Mouse (Mus musculus) Patski (cell line): ENCODE results near the gene Rgl2. TPM values are rescaled to one million over a fixed set of nuclear protein-coding genes. Genes with fewer than 3 reads are reported as not detected.
A peak's percentile ranks its signal among the peaks of the same experiment; 100 is the strongest.
"Not testable (repeated sequence)": the region's sequence is repeated elsewhere in the genome, so short reads cannot be mapped to it uniquely, and the experiment has no call there.

Experiments used
- ATAC-seq: fragments of 100-300 bp; one replicate; pipeline ENCODE4 v1.8.0; 2021
- CTCF ChIA-PET: fragments of 350-600 bp; sonication (Branson Sonifier 250); formaldehyde crosslinking; loops from one replicate; lab custom pipeline; 2022; ENCODE audit warnings: inconsistent platforms; lab: Charles Lee
- POLR2A ChIA-PET: fragments of 350-600 bp; sonication (Branson Sonifier 250); formaldehyde crosslinking; loops from one replicate; lab custom pipeline; 2022; ENCODE audit warnings: antibody characterized with exemption, inconsistent platforms; lab: Charles Lee
- DNase-seq: peaks from one replicate; pipeline ENCODE4 v3.0.0-alpha.2; 2011; ENCODE audit warnings: low read depth, low spot score
- H3K27me3 ChIP-seq: fragments of 371-371 bp; one replicate; pipeline ENCODE4 v1.5.1; 2021
- CTCF ChIP-seq: fragments of 100-300 bp; IDR thresholded peaks from one replicate; pipeline ENCODE4 v1.5.1; 2021
- in situ Hi-C: fragments of 300-500 bp; cut with MboI; formaldehyde crosslinking; loops from 3 replicates; pipeline ENCODE4 v1.11.1; 2018; ENCODE audit warnings: low pct_unique_long_range_greater_than_20kb, mixed read lengths
- polyA plus RNA-seq: library from polyadenylated mRNA; unstranded; gene quantifications from one replicate; pipeline ENCODE4 v1.2.3, GENCODE M21; 2021

Rgl2 gene
- polyA plus RNA-seq, 1 experiment from 2014 or later: 59.6 TPM

DNA sequence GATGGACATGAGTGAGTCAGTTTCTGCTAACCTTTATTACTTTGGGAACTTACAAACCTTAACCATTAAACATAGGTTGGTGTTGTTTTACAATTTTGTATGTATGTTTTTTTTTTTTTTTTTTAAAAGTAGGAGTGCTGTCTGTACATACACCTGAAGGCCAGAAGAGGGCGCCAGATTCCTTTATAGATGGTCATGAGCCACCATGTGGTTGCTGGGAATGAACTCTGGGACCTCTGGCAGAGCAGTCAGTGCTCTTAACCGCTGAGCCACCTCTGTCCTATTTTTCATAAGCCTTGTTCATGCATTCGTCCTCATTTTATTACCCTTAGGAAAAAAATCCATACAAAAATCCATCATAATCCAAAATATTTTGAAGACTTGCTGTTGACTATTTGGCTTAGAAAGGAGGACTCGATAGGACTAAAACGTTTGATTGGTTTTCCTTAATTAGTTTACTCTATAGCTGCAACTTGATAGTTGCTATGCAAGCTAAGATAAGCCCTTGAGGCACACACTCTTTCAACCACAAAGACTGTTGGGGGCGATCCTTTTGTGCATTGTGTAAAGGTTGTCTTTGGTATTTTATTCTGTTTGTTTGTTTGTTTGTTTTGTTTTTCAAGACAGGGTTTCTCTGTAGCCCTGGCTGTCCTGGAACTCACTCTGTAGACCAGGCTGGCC, 32.1 kb upstream of the Rgl2 start:
- ChIA-PET CTCF (interaction anchor here (0.6 to 5.6 kb wide), 6 partner anchors 11 to 43 kb away, joined by 3 to 38 read pairs (median 4); partner anchors contain the start of genes Daxx, Pfdn6 and Wdr46), POLR2A (interaction anchor here (1.0 kb wide), 1 partner anchor 11 kb away, joined by 4 read pairs; no protein-coding TSS in a partner anchor)
- DNase-seq (no peak), ATAC-seq (no peak)
- in situ Hi-C loops: no loop called here
- H3K27me3 ChIP-seq: no peaks in the 10 kb centered on the region
- peak; percentile 78 for TF ChIP-seq CTCF

DNA sequence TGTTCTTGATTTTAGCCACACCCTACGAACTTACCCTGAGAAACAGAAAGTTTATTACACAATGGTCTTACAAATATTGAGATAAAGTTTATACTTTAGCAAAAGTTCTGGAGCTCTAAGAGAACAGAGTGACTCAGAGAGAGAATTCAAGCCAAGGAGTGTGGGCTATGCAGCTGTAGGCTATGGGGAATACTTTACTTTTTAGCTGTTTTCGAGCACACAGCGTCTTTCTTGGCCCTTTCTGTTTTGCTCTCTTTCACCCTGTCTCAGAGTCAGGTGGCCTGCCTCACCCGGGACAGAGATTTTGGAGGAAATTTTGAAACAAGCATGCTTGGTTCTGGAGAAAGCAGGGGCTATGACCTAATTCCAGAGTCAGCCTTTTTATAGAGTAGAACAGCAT, 31.1 kb upstream of the Rgl2 start:
- CTCF ChIA-PET: interaction anchor here (0.8 to 5.6 kb wide), 5 partner anchors 10 to 42 kb away, joined by 3 to 38 read pairs (median 4); partner anchors contain the start of genes Daxx, Pfdn6 and Wdr46
- in situ Hi-C loops, DNase-seq, ATAC-seq, H3K27me3 ChIP-seq: not testable (repeated sequence)
- POLR2A ChIA-PET: interaction anchor here (1.0 kb wide), 1 partner anchor 10 kb away, joined by 4 read pairs; no protein-coding TSS in a partner anchor

DNA sequence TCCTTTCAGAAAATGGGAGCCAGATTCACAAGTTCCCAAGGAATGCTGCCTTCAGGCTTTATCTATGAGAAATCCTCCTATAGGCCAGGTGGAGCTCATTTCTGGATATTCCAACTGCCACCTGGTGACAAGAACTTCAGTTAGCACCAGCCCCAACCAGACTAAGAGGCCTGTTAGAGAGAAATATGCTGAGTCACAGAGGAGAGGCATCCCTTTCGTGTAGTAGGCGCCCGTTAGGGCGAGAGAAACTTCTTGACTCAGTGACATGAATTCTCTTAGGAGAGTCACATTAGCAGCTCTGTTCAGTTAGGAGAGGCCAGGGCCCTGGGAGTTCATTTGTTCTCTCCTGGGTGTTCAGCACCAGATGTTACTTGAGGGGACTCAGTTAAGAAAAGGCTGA, 29.7 kb upstream of the Rgl2 start:
- POLR2A ChIA-PET: no interaction called here
- in situ Hi-C loops: no loop called here

DNA sequence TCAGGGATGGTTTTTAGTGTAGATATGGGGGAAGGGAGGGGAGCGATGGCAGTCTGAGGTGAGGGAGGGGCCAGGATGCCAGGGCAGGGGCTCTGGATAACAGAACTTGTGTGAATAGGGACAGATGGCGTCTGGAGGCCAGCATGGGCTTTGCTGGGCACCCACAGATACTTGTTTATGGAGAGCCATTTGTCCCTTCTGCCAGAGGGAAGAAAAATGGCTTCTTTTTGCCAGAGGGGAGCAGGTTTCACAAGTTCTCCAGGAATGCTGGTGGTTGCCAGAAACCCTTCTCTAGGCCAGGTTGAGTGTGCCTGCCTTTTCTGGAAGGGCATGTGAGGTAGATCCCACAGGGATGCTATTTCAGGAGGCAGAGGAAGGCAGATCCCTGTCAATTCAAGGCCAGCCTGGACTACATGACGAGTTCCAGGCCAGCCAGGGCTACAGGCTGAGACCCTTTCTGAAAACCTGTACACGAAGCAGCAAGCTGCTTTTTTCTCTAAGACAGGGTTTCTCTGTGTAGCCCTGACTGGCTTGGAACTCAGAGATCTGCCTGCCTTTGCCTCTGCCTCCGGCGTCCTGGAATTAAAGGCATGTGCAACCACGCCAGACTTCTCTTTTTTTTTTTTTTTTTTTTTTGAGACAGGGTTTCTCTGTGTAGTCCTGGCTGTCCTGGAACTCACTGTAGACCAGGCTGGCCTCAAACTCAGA, 28.9 kb upstream of the Rgl2 start:
- in situ Hi-C loops: no loop called here
- no peaks in the 10 kb centered on the region for H3K27me3 ChIP-seq
- no peak for ATAC-seq
- no peak for TF ChIP-seq CTCF
- no peak for DNase-seq
- ChIA-PET CTCF (no interaction called here), POLR2A (no interaction called here)

More for the DNA sequence above, 29.7 kb upstream of the Rgl2 start:
- ATAC-seq (no peak), DNase-seq (no peak)
- CTCF ChIA-PET: no interaction called here
- TF ChIP-seq CTCF: no peak
- no peaks in the 10 kb centered on the region for H3K27me3 ChIP-seq

DNA sequence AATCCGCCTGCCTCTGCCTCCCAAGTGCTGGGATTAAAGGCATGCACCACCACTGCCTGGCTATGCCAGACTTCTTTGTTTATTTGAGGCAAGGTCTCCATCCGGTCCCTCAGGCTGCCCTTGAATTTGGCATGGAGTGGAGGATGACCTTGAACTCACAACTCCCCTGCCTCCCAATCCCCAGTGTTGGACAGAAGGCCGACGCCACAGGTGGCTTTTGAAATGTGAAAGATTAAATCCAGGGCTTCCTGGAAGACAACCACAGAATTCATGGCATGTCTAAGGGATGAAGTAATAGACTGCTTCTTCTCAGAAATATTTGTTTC, 28.4 kb upstream of the Rgl2 start:
- no peak for TF ChIP-seq CTCF
- ChIA-PET CTCF (no interaction called here), POLR2A (no interaction called here)
- ATAC-seq (no peak), DNase-seq (no peak)
- no peaks in the 10 kb centered on the region for H3K27me3 ChIP-seq
- in situ Hi-C loops: no loop called here

DNA sequence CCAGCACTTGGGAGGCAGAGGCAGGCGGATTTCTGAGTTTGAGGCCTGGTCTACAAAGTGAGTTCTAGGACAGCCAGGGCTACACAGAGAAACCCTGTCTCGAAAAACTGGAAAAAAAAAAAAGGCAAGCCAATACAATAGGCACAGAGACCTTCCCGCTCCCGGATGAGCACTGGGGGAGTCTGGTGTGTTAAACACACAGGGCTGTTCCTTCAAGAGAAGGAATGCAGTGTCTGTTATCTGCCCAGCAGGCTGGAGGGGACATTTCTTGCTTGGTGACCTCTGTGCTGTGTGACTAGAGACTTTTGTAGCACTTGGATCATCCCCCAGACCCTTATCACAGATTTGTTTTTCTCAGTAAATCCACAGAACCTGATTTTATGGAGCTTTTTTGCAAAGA, 27.7 kb upstream of the Rgl2 start:
- ChIA-PET CTCF (no interaction called here), POLR2A (no interaction called here)
- H3K27me3 ChIP-seq: no peaks in the 10 kb centered on the region
- ATAC-seq: no peak
- TF ChIP-seq CTCF: no peak
- in situ Hi-C loops: no loop called here
- DNase-seq: no peak

DNA sequence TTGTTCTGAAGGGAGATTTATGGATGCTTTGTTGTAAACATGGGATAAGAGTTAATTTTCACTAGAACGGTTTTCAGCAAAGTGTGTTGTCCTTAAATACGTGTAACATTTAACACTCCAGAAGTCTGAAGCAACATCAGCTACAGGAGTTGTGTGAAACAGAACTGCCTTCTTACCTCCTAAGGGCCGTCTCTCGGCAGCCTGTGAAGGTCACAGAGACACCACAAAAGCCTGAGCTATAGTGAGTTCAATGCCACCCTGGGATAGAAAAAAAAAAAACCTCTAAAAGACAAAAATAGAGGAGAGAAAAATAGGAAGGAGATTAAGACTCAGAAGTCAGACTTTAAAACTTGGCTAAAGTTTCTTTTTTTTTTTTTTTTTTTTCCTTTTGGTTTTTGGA, 27.3 kb upstream of the Rgl2 start:
- in situ Hi-C loops: no loop called here
- H3K27me3 ChIP-seq: no peaks in the 10 kb centered on the region
- ATAC-seq: no peak
- no peak for DNase-seq
- ChIA-PET CTCF (no interaction called here), POLR2A (no interaction called here)
- no peak for TF ChIP-seq CTCF

DNA sequence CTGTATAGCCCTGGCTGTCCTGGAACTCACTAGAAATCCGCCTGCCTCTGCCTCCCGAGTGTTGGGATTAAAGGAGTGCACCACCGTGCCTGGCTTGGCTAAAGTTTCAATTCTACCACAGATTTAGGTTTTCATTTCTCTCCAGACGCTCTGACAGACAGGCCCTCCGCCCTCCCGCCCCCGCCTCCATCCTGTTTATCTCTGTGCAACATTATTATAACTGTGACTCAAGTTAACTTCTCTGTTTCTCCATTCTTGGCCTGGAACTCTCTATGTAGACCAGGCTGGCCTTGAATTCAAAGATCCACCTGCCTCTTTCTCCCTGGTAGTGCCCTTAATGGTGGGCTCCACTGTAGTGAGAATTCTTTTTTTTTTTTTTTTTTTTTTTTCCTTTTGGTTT, 26.9 kb upstream of the Rgl2 start:
- ChIA-PET POLR2A (no interaction called here), CTCF (no interaction called here)
- TF ChIP-seq CTCF: no peak
- DNase-seq: no peak
- in situ Hi-C loops: no loop called here
- no peaks in the 10 kb centered on the region for H3K27me3 ChIP-seq
- no peak for ATAC-seq

DNA sequence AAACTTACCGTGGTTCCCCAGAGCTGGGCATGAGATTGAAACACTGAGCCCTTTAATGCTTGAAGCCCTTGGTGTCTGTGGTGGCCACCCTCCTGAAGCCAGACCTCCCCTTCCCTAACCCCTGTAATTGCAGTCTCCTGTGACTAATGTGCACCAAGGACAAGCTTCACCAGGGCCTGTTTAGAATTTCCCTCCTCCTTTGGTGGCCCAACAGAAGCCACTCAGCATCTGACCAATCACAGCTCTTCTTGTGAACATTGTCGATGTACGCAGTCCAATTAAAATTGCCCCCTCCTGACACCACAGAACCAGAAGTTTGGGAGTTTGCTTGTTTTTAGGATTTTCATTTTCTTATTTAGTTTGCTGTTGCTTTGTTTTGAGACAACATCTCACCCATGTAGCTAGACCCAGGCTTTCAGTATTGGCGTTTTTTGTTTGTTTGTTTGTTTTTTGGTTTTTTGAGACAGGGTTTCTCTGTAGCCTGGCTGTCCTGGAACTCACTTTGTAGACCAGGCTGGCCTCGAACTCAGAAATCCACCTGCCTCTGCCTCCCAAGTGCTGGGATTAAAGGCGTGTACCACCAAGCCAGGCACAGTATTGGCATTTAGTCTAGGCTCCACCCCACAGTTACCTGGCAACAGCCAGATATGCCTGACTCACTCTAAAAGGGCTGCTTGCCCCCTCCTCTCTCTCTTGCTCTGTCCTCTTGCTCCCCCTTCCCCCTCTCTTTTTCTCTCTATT, 25.3 kb upstream of the Rgl2 start:
- in situ Hi-C loops, DNase-seq, POLR2A ChIA-PET, ATAC-seq, CTCF ChIA-PET, H3K27me3 ChIP-seq: not testable (repeated sequence)

DNA sequence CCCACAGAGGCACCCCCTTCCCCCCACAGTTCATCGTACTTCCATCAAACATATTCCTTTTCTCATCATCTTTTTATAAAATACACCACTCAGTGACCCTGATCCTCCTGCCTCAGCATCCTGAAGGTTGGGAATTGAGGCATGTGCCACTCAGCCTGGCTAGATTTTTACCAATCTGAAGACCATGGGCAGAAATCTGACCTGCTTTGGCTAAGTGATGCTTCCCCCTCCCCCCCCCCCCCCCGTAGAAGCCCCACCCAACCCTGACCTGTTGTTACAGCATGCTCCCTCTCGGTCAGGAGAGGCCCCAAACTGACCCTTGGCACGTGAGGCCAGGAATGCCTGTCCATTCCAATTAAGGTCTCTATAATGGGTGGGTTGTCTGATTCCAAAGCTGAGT, 24.5 kb upstream of the Rgl2 start, which contains the start of gene Platr17:
Platr17 (plus strand) TSS at position 301 of the 400 bp plus-strand sequence.
- ATAC-seq, CTCF ChIA-PET, H3K27me3 ChIP-seq, DNase-seq, POLR2A ChIA-PET, in situ Hi-C loops: not testable (repeated sequence)
